In genomic region chr4:99828739-99829093, GRCm38 (mm10) we compare ENCODE assay signal across 8 mouse cellular contexts. TPM values are rescaled to one million over a fixed set of nuclear protein-coding genes. Genes with fewer than 3 reads are reported as not detected.
DNase-seq lines count a peak whose midpoint lies in the region; ATAC-seq and TF ChIP-seq lines count a peak whose summit lies in the region.

No protein-coding gene starts in this region.

- no peak for DNase-seq in heart, adult 18-20 months
- peak; percentile 1 for DNase-seq in gonadal fat pad, adult 2 months (ENCODE audit: low read depth)
- DNase-seq in cerebellum, postnatal 14 days = no peak
- no peak for DNase-seq in Muller cell, postnatal 12 days (ENCODE audit: inconsistent ontology term)
- DNase-seq in right cerebral cortex, postnatal 4 days = no peak

- WGBS in heart, embryonic 12.5 days = under 1% methylated on average over 7 of the region's 7 CpGs
- 0% methylated on average over 7 of the region's 7 CpGs for WGBS in macrophage (ENCODE audit: missing documents)

- peak overlapping the region; percentile 72 for H3K4me3 ChIP-seq in heart, embryonic 12.5 days
- peak overlapping the region; percentile 98 for H3K4me3 ChIP-seq in ES-Bruce4 (ENCODE audit: low read depth, low read length)
- H3K4me3 ChIP-seq in macrophage (ENCODE audit: inconsistent target) = peak overlapping the region; percentile 96

- ATAC-seq in heart, embryonic 12.5 days (ENCODE audit: insufficient number of reproducible peaks, low FRiP score) = peak; percentile 30; the same call in 1 of the 2 replicates

- no peak overlapping the region for H3K27ac ChIP-seq in heart, embryonic 12.5 days (ENCODE audit: poor library complexity, severe bottlenecking)
- no peak overlapping the region for H3K27ac ChIP-seq in ES-Bruce4 (ENCODE audit: insufficient read depth, low read length)
- peak overlapping the region; percentile 72 for H3K27ac ChIP-seq in macrophage

- H3K36me3 ChIP-seq in heart, embryonic 12.5 days = no peaks in the 10 kb centered on the region
- no peaks in the 10 kb centered on the region for H3K36me3 ChIP-seq in ES-Bruce4 (ENCODE audit: control insufficient read depth, insufficient read depth, low read length, poor library complexity, severe bottlenecking)
- no peaks in the 10 kb centered on the region for H3K36me3 ChIP-seq in macrophage (ENCODE audit: inconsistent target)

- H3K27me3 ChIP-seq in heart, embryonic 12.5 days (replicated peaks) = no peaks in the 10 kb centered on the region
- H3K27me3 ChIP-seq in ES-Bruce4 (ENCODE audit: control insufficient read depth, insufficient read depth, low read length, poor library complexity, severe bottlenecking) = no peaks in the 10 kb centered on the region

- no peak for TF ChIP-seq CTCF in ES-Bruce4 (IDR thresholded peaks at IDR 0.05; ENCODE audit: low read depth, low read length)

- no peaks in the 10 kb centered on the region for H3K9me3 ChIP-seq in heart, embryonic 12.5 days (replicated peaks)
- H3K9me3 ChIP-seq in ES-Bruce4 (replicated peaks; ENCODE audit: control insufficient read depth, insufficient read depth, low read length, poor library complexity, severe bottlenecking) = no peaks in the 10 kb centered on the region

- peak overlapping the region; percentile 82 for H3K4me2 ChIP-seq in heart, embryonic 12.5 days

- TF ChIP-seq POLR2A in ES-Bruce4 (IDR thresholded peaks at IDR 0.05; ENCODE audit: insufficient read depth, low read length) = no peak

- TF ChIP-seq EP300 in ES-Bruce4 (IDR thresholded peaks at IDR 0.05; ENCODE audit: insufficient read depth, low read depth, low read length) = no peak

- H3K79me2 ChIP-seq in macrophage (ENCODE audit: inconsistent target) = peaks cover 6% of the 10 kb centered on the region; the same call in 1 of the 2 replicates

- H3K4me1 ChIP-seq in heart, embryonic 12.5 days (replicated peaks) = 0 out of 2 replicates have a peak, but pooled peaks cover 4% of the 10 kb centered on the region
- no peaks in the 10 kb centered on the region for H3K4me1 ChIP-seq in ES-Bruce4 (ENCODE audit: control insufficient read depth, insufficient read depth, low read length)

- peak overlapping the region; percentile 83 for H3K9ac ChIP-seq in heart, embryonic 12.5 days
- H3K9ac ChIP-seq in ES-Bruce4 (ENCODE audit: low read depth, poor library complexity, severe bottlenecking) = peak overlapping the region; percentile 56

RNA-seq across cellular contexts. Expression of gene Efcab7, which starts 0.3 kb away (rescaled TPM):
- polyA plus RNA-seq in heart, embryonic 12.5 days (2016; fragmentation: Nextera tagmentation; extraction: Ambion mirVana) = 10.4 and 11.5 TPM in 2 replicates
- 1 to 10 TPM in 1 of 2 experiments, under 1 TPM in 1; 0.65 to 2.2 TPM for total RNA-seq in heart, adult 18-20 months (2021)
- polyA plus RNA-seq in ES-Bruce4 (2011; ENCODE audit: insufficient read depth, insufficient read length, low read depth, missing spikeins) (10.9 and 12.1 TPM in 2 replicates), macrophage (2018) (1.9 to 3.9 TPM (median 3.3 TPM) in 3 replicates)
- 1.6 and 4.1 TPM in 2 replicates for polyA plus RNA-seq in gonadal fat pad, adult 2 months (2012; rRNA removed)
- total RNA-seq in macrophage (2018; cell fraction: chromatin; rRNA removed) = 10 to 100 TPM in 4 of 26 experiments, 1 to 10 TPM in 16, not detected in 6; 1.8 to 12.0 (median 6.6) TPM
- total RNA-seq in macrophage (2018; cell fraction: cytosol; rRNA removed) = 1 to 10 TPM in 19 of 26 experiments, under 1 TPM in 7; 0.62 to 5.3 (median 1.7) TPM
- 10 to 100 TPM in 4 of 26 experiments, 1 to 10 TPM in 18, under 1 TPM in 1, not detected in 3; 0.32 to 14.3 (median 4.4) TPM for total RNA-seq in macrophage (2018; cell fraction: nucleus; rRNA removed)
